Mouse (Mus musculus): Measurements from ENCODE around the gene Syf2. TPM values are rescaled to one million over a fixed set of nuclear protein-coding genes. Genes with fewer than 3 reads are reported as not detected.
"Not testable (repeated sequence)": the region's sequence is repeated elsewhere in the genome, so short reads cannot be mapped to it uniquely, and the experiment has no call there.

Syf2 gene
- polyA plus RNA-seq (2016; fragmentation: Nextera tagmentation; extraction: Ambion mirVana) = 82.6 and 85.0 TPM in 2 replicates

GRCm38 (mm10) chr4:134930684-134931481 lies at the start of gene Syf2:
Gene Syf2 (plus strand): TSS chr4:134930898.
- under 1% methylated on average over 68 of the region's 68 CpGs for WGBS
- Histone ChIP-seq H3K9ac (peak within 1 kb of the TSS; percentile 78), H3K4me3 (peak within 1 kb of the TSS; percentile 89), H3K9me3 (no peaks in the 10 kb centered on the region), H3K36me3 (peaks cover 60% of the 10 kb centered on the region), H3K27me3 (replicated peaks) (no peaks in the 10 kb centered on the region), H3K27ac (peak within 1 kb of the TSS; percentile 57), H3K4me2 (replicated peaks) (peak within 1 kb of the TSS; percentile 82), H3K4me1 (peaks cover 18% of the 10 kb centered on the region)
- peak; percentile 98 for ATAC-seq (ENCODE audit: low FRiP score, low read depth)

GRCm38 (mm10) chr4:134883266-134883665 lies 47.4 kb upstream of the Syf2 start:
- 29% methylated on average over 7 of the region's 7 CpGs for WGBS
- H3K27ac ChIP-seq = no peak overlapping the region
- H3K9ac ChIP-seq = no peak overlapping the region
- no peak overlapping the region for H3K4me2 ChIP-seq (replicated peaks)
- H3K36me3 ChIP-seq = no peaks in the 10 kb centered on the region
- no peaks in the 10 kb centered on the region for H3K9me3 ChIP-seq
- H3K27me3 ChIP-seq (replicated peaks) = 0 out of 2 replicates have a peak, but pooled peaks cover 2% of the 10 kb centered on the region
- no peak overlapping the region for H3K4me3 ChIP-seq
- ATAC-seq (ENCODE audit: low FRiP score, low read depth) = no peak
- peaks cover 6% of the 10 kb centered on the region; the same call in 1 of the 2 replicates for H3K4me1 ChIP-seq

GRCm38 (mm10) chr4:134883808-134884207 lies 46.9 kb upstream of the Syf2 start:
- Histone ChIP-seq H3K4me1 (peaks cover 6% of the 10 kb centered on the region; the same call in 1 of the 2 replicates), H3K36me3 (no peaks in the 10 kb centered on the region), H3K9ac (no peak overlapping the region), H3K4me3 (no peak overlapping the region), H3K4me2 (replicated peaks) (no peak overlapping the region), H3K27ac (no peak overlapping the region), H3K27me3 (replicated peaks) (0 out of 2 replicates have a peak, but pooled peaks cover 2% of the 10 kb centered on the region), H3K9me3 (no peaks in the 10 kb centered on the region)
- no peak for ATAC-seq (ENCODE audit: low FRiP score, low read depth)
- 90% methylated on average over 10 of the region's 10 CpGs for WGBS

GRCm38 (mm10) chr4:134884364-134884763 lies 46.3 kb upstream of the Syf2 start:
- H3K27me3 ChIP-seq (replicated peaks) = 0 out of 2 replicates have a peak, but pooled peaks cover 2% of the 10 kb centered on the region
- no peak overlapping the region for H3K4me3 ChIP-seq
- WGBS = 91% methylated on average over 4 of the region's 4 CpGs
- peaks cover 5% of the 10 kb centered on the region; the same call in 1 of the 2 replicates for H3K4me1 ChIP-seq
- no peak for ATAC-seq (ENCODE audit: low FRiP score, low read depth)
- no peak overlapping the region for H3K4me2 ChIP-seq (replicated peaks)
- no peak overlapping the region for H3K27ac ChIP-seq
- H3K9ac ChIP-seq = no peak overlapping the region
- H3K36me3 ChIP-seq = no peaks in the 10 kb centered on the region
- H3K9me3 ChIP-seq = no peaks in the 10 kb centered on the region

GRCm38 (mm10) chr4:134892096-134892495 lies 38.6 kb upstream of the Syf2 start:
- WGBS = 83% methylated on average over 6 of the region's 6 CpGs
- no peaks in the 10 kb centered on the region for H3K9me3 ChIP-seq
- peaks cover 14% of the 10 kb centered on the region for H3K36me3 ChIP-seq
- no peak overlapping the region for H3K9ac ChIP-seq
- H3K27ac ChIP-seq = no peak overlapping the region
- H3K4me2 ChIP-seq (replicated peaks) = no peak overlapping the region
- no peak for ATAC-seq (ENCODE audit: low FRiP score, low read depth)
- H3K4me1 ChIP-seq = 0 out of 2 replicates have a peak, but pooled peaks cover 3% of the 10 kb centered on the region
- no peaks in the 10 kb centered on the region for H3K27me3 ChIP-seq (replicated peaks)
- no peak overlapping the region for H3K4me3 ChIP-seq

GRCm38 (mm10) chr4:134897256-134897655 lies 33.4 kb upstream of the Syf2 start:
- peaks cover 63% of the 10 kb centered on the region for H3K36me3 ChIP-seq
- no peaks in the 10 kb centered on the region for H3K27me3 ChIP-seq (replicated peaks)
- H3K4me1 ChIP-seq = 0 out of 2 replicates have a peak, but pooled peaks cover 3% of the 10 kb centered on the region
- ATAC-seq (ENCODE audit: low FRiP score, low read depth) = no peak
- H3K9me3 ChIP-seq = no peaks in the 10 kb centered on the region
- H3K9ac ChIP-seq = no peak overlapping the region
- no peak overlapping the region for H3K4me3 ChIP-seq
- no peak overlapping the region for H3K4me2 ChIP-seq (replicated peaks)
- 87% methylated on average over 6 of the region's 6 CpGs for WGBS
- no peak overlapping the region for H3K27ac ChIP-seq

GRCm38 (mm10) chr4:134901126-134901525 lies 29.6 kb upstream of the Syf2 start:
- Histone ChIP-seq H3K4me2 (replicated peaks) (no peak overlapping the region), H3K9ac (no peak overlapping the region), H3K9me3 (no peaks in the 10 kb centered on the region), H3K4me3 (no peak overlapping the region), H3K4me1 (no peaks in the 10 kb centered on the region), H3K27me3 (replicated peaks) (no peaks in the 10 kb centered on the region), H3K36me3 (peaks cover 97% of the 10 kb centered on the region), H3K27ac (no peak overlapping the region)
- WGBS = 94% methylated on average over 8 of the region's 8 CpGs
- ATAC-seq (ENCODE audit: low FRiP score, low read depth) = no peak

GRCm38 (mm10) chr4:134903046-134903445 lies 27.7 kb upstream of the Syf2 start:
- Histone ChIP-seq H3K36me3 (peaks cover 98% of the 10 kb centered on the region), H3K9me3 (no peaks in the 10 kb centered on the region), H3K4me1 (no peaks in the 10 kb centered on the region), H3K27ac (no peak overlapping the region), H3K27me3 (replicated peaks) (no peaks in the 10 kb centered on the region), H3K4me3 (no peak overlapping the region), H3K4me2 (replicated peaks) (no peak overlapping the region), H3K9ac (no peak overlapping the region)
- 72% methylated on average over 7 of the region's 7 CpGs for WGBS
- ATAC-seq (ENCODE audit: low FRiP score, low read depth) = no peak

- H3K27me3 ChIP-seq (replicated peaks); ATAC-seq (ENCODE audit: low FRiP score, low read depth): not testable (repeated sequence)
- 97% methylated on average over 7 of the region's 8 CpGs for WGBS
These were observed 19.3 kb upstream of the Syf2 start for GRCm38 (mm10) chr4:134911406-134911805.

GRCm38 (mm10) chr4:134913413-134913812 lies 17.3 kb upstream of the Syf2 start:
- Histone ChIP-seq H3K27ac (no peak overlapping the region), H3K4me2 (replicated peaks) (peak overlapping the region; percentile 74), H3K4me3 (0 out of 2 replicates have a peak overlapping the region, but pooled peaks have one; percentile 87), H3K9me3 (peaks cover 4% of the 10 kb centered on the region; the same call in 1 of the 2 replicates), H3K4me1 (peaks cover 6% of the 10 kb centered on the region), H3K27me3 (replicated peaks) (no peaks in the 10 kb centered on the region), H3K9ac (no peak overlapping the region), H3K36me3 (peaks cover 26% of the 10 kb centered on the region)
- ATAC-seq (ENCODE audit: low FRiP score, low read depth) = no peak
- WGBS = 31% methylated on average over 3 of the region's 3 CpGs

More at GRCm38 (mm10) chr4:134911406-134911805, 19.3 kb upstream of the Syf2 start:
- H3K4me2 ChIP-seq (replicated peaks); H3K27ac ChIP-seq; H3K4me1 ChIP-seq; H3K9ac ChIP-seq; H3K4me3 ChIP-seq; H3K9me3 ChIP-seq: not testable (repeated sequence)
- H3K36me3 ChIP-seq = peaks cover 46% of the 10 kb centered on the region

- Histone ChIP-seq H3K4me3 (peak overlapping the region; percentile 87), H3K9ac (peak overlapping the region; percentile 92), H3K4me2 (replicated peaks) (peak overlapping the region; percentile 74), H3K27ac (peak overlapping the region; percentile 74), H3K27me3 (replicated peaks) (no peaks in the 10 kb centered on the region), H3K36me3 (peaks cover 18% of the 10 kb centered on the region), H3K9me3 (peaks cover 4% of the 10 kb centered on the region; the same call in 1 of the 2 replicates), H3K4me1 (peaks cover 6% of the 10 kb centered on the region)
- 1% methylated on average over 43 of the region's 43 CpGs for WGBS
- peak; percentile 42; the same call in 1 of the 2 replicates for ATAC-seq (ENCODE audit: low FRiP score, low read depth)
These were observed 16.4 kb upstream of the Syf2 start for GRCm38 (mm10) chr4:134914122-134914863.

GRCm38 (mm10) chr4:134914864-134915209 lies 15.9 kb upstream of the Syf2 start, which contains the start of gene Tmem50a:
Gene Tmem50a (minus strand): TSS chr4:134915024.
- Histone ChIP-seq H3K36me3 (peaks cover 15% of the 10 kb centered on the region), H3K27ac (peak within 1 kb of the TSS; percentile 74), H3K4me2 (replicated peaks) (peak within 1 kb of the TSS; percentile 74), H3K4me1 (peaks cover 6% of the 10 kb centered on the region), H3K9ac (peak within 1 kb of the TSS; percentile 92), H3K9me3 (peaks cover 4% of the 10 kb centered on the region; the same call in 1 of the 2 replicates), H3K4me3 (peak within 1 kb of the TSS; percentile 87), H3K27me3 (replicated peaks) (no peaks in the 10 kb centered on the region)
- peak; percentile 88 for ATAC-seq (ENCODE audit: low FRiP score, low read depth)
- under 1% methylated on average over 25 of the region's 25 CpGs for WGBS

Measured in neural tube, embryonic 12.5 days (tissue).